Mouse (Mus musculus): ENCODE data around the gene Pced1b.
A peak's percentile ranks its signal among the peaks of the same experiment; 100 is the strongest.
"Not testable (repeated sequence)": the region's sequence is repeated elsewhere in the genome, so short reads cannot be mapped to it uniquely, and the experiment has no call there.

Gene Pced1b

GRCm38 (mm10) chr15:97246911-97247790, at the start of gene Pced1b, which contains the start of gene Amigo2:
Gene Pced1b, plus strand, starts transcription at chr15:97247107.
Gene Amigo2, minus strand, starts transcription at chr15:97247287.
- DNase-seq (ENCODE audit: low spot score in 2 of 2), result peak in 1 of 2 experiments; percentile 23

- DNase-seq (ENCODE audit: low spot score in 2 of 2), result no peak
Measured at GRCm38 (mm10) chr15:97204889-97205288, 42.0 kb upstream of the Pced1b start.

- DNase-seq (ENCODE audit: low spot score in 2 of 2), result no peak
Measured at GRCm38 (mm10) chr15:97205776-97206175, 41.1 kb upstream of the Pced1b start.

- DNase-seq (ENCODE audit: low spot score in 2 of 2), result no peak
Measured at GRCm38 (mm10) chr15:97206506-97206905, 40.4 kb upstream of the Pced1b start.

- not testable (repeated sequence) for DNase-seq (ENCODE audit: low spot score in 2 of 2)
Measured at GRCm38 (mm10) chr15:97209754-97210153, 37.2 kb upstream of the Pced1b start.

GRCm38 (mm10) chr15:97212501-97213477, 34.1 kb upstream of the Pced1b start:
- DNase-seq (ENCODE audit: low spot score in 2 of 2), result no peak

- no peak for DNase-seq (ENCODE audit: low spot score in 2 of 2)
Measured at GRCm38 (mm10) chr15:97216843-97217242, 30.1 kb upstream of the Pced1b start.

GRCm38 (mm10) chr15:97223431-97223830, 23.5 kb upstream of the Pced1b start:
- DNase-seq (ENCODE audit: low spot score in 2 of 2), result no peak

- no peak for DNase-seq (ENCODE audit: low spot score in 2 of 2)
Measured at GRCm38 (mm10) chr15:97224003-97224402, 22.9 kb upstream of the Pced1b start.

GRCm38 (mm10) chr15:97229494-97230077, 17.3 kb upstream of the Pced1b start:
- no peak for DNase-seq (ENCODE audit: low spot score in 2 of 2)

- DNase-seq (ENCODE audit: low spot score in 2 of 2), result no peak
Measured at GRCm38 (mm10) chr15:97234076-97234475, 12.8 kb upstream of the Pced1b start.

GRCm38 (mm10) chr15:97235183-97235582, 11.7 kb upstream of the Pced1b start:
- peak in 1 of 2 experiments; percentile 59 for DNase-seq (ENCODE audit: low spot score in 2 of 2)

- DNase-seq (ENCODE audit: low spot score in 2 of 2), result no peak
Measured at GRCm38 (mm10) chr15:97236943-97237342, 10.0 kb upstream of the Pced1b start.

GRCm38 (mm10) chr15:97245392-97245791, 1.5 kb upstream of the Pced1b start:
- DNase-seq (ENCODE audit: low spot score in 2 of 2), result no peak

- no peak for DNase-seq (ENCODE audit: low spot score in 2 of 2)
Measured at GRCm38 (mm10) chr15:97246256-97246655, 651 bp upstream of the Pced1b start.

GRCm38 (mm10) chr15:97247791-97248161, 869 bp downstream of the Pced1b start:
- no peak for DNase-seq (ENCODE audit: low spot score in 2 of 2)

- DNase-seq (ENCODE audit: low spot score in 2 of 2), result no peak
Measured at GRCm38 (mm10) chr15:97248296-97248695, 1.4 kb downstream of the Pced1b start.

- no peak for DNase-seq (ENCODE audit: low spot score in 2 of 2)
Measured at GRCm38 (mm10) chr15:97249322-97249721, 2.4 kb downstream of the Pced1b start.

- DNase-seq (ENCODE audit: low spot score in 2 of 2), result no peak
Measured at GRCm38 (mm10) chr15:97252493-97253034, 5.7 kb downstream of the Pced1b start.

- no peak for DNase-seq (ENCODE audit: low spot score in 2 of 2)
Measured at GRCm38 (mm10) chr15:97254375-97254774, 7.5 kb downstream of the Pced1b start.

- no peak for DNase-seq (ENCODE audit: low spot score in 2 of 2)
Measured at GRCm38 (mm10) chr15:97255800-97256199, 8.9 kb downstream of the Pced1b start.

- no peak for DNase-seq (ENCODE audit: low spot score in 2 of 2)
Measured at GRCm38 (mm10) chr15:97256411-97256810, 9.5 kb downstream of the Pced1b start.
